Mouse (Mus musculus) left cerebral cortex, postnatal 4 days (tissue): Measurements from ENCODE around the gene Nlrx1. TPM values are rescaled to one million over a fixed set of nuclear protein-coding genes. Genes with fewer than 3 reads are reported as not detected.

Experiments used
- DNase-seq: peaks from one replicate; pipeline ENCODE4 v3.0.0-alpha.2; 2022
- intact Hi-C: fragments of 180-260 bp; cut with DNase I; formaldehyde crosslinking; loops from one replicate; pipeline ENCODE4 v1.15.1; 2025
- total RNA-seq, 2 experiments: library from RNA; stranded (reverse); gene quantifications; 2 replicates each; pipeline ENCODE4 v1.2.3; 2021

Gene Nlrx1
- total RNA-seq, 2 experiments from 2014 or later = 8.3 to 8.8 TPM

DNA sequence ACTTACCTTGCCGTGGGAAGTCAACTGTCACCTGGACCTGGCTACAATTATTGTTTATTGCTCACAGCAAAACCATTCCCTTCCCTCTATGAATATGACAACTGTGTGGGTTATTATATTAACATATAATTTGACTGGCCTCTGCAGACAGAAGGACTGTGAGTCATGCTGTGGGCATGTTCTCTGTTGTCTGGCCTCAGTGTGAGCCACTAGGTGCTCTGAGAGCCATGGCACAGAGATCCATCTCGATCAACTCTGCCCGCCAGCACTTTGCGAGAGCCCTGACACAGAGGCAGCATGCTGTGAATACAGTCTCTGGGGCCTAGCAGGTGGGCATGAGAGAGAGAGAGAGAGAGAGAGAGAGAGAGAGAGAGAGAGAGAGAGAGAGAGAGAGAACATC, 1.6 kb upstream of the Nlrx1 start:
- intact Hi-C loops = no loop called here
- no peak for DNase-seq

DNA sequence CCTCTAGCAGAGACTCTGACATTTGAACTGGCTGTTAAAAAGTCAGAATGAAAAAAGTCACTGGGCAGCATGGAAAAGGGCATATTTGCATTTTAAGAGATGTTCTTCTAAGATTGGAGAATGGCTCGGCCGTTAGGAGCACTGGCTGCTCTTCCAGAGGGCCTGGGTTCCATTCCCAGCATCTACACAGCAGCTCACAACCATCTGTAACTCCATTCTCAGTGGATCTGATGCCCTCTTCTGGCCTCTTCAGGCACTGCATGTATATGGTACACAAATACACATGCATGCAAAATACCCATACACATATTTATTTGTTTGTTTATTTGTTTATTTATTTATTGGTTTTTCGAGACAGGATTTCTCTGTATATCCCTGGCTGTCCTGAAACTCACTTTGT, 678 bp upstream of the Nlrx1 start:
- no peak for DNase-seq
- intact Hi-C loops = no loop called here

DNA sequence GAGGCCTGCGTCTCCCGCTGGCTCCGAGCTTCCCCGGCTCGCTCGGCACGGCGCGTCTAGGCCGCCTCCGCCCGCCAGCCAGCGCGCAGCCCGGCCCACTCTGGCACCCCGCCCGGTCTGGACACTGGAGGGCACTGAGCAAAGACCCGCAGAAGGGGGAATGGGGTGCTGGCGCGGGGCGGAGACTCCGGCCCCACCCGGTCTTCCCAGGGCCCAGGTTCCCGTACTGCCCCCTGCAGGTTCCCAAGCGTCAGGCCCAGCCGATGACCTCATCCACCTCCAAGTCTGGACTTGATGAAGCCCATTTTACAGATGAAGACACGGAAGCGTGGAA, 405 bp downstream of the Nlrx1 start:
- peak; percentile 90 for DNase-seq
- intact Hi-C loops = no loop called here

DNA sequence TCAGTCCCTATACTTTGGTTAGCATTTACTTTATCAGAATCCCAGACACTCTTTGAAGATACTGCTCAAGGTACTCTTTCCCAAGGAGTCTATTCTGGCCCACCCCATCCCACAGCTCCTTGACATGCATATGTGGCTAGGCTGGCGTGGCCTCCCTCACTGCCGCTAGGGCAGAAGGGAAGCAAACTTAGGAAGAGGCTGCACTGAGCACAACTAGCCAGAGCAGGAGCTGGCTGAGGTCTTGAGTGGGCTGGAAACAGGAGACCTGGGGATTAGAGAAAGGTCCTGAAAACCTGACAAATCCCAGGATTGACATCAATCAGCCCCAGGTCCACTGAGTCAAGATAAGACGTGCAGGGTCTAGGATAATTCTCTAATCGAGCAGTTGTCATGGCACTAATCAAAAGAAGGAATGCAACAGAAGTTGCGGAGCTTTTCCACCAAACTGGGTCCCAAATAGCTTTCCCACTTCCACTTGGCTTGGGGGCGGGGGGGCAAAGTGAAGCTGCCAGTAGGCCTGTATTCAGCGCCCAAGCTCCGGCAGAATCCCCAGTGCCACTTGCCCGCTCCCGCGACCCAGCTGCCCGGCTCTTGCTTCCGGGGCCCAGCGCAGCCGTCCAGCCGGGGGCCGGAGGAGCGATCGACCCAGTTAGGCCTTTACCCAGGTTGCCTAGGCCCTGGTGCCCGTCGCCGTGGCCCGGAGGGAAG, 926 bp downstream of the Nlrx1 start:
- intact Hi-C loops = no loop called here
- DNase-seq = no peak

DNA sequence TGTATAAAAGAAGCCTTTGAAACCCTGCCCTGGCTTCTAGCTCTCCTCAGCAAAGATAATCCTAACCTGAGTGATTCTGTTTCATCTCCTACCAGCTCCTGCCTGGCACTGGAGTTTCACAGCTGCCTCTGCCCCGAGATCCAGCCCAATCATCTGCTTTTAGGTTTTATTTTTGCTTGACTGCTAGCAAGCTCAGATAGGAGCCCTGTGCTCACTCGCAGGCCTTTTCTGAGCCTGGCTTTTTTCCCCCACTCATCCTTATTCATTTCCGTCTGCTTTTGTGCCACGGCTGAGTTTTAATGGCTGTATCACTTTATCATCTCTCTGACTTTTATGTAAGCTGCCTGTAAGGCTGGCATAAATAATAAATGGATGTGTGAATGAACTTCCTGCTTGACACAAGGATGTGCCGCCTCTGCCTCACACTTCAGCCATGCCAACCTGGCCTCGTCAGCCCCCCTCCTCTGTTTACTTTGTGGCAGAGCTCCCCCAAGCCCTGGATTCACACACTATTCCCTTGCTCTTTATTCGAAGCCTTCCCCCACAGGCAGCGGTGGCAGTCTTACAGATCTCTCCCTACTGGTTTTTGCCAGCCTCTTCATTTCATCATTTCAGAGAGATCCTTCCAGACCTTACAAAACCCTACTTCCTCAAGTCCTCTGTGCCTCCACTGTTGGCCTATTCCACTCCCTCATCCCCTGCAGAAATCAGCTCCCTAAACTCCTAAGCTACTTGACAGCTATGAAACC, 1.7 kb downstream of the Nlrx1 start:
- intact Hi-C loops = no loop called here
- no peak for DNase-seq

DNA sequence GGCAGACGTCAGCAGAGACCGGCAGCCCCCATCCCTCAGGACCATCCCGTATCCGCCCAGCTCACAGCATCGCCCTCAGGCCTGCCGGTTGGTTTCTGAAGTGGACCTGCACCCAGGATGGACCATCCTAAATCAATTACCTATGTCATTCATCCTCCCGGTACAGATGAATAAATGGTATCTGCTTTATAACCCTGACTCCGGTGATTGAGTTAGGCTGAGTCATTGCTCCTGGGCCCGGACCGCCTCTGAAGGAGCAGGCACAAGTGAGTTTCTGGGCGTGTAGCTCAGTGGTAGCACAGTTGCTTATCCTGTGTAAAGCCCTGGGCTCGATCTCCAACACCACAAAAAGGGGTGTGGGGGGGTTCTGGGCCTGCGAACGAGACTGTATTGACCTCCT, 7.0 kb downstream of the Nlrx1 start:
- no peak for DNase-seq
- intact Hi-C loops = no loop called here

DNA sequence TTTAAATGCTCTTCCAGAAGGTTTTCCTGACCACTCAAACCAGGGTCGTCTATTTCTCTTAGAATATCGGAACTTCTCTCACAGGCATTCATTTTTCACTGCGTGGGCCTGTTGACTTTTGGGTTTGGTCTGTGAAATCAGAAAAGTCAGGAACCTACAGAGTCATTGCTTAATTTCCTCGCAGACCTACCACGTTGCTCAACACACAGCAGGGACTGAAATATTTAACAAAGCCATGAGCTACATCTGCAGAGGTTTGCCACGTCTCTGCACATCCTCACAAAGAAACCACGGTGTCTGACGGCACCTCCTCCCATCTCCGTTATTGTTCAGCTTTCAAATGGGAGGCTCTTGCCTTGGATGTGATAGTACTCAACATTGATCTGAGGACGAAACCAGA, 9.4 kb downstream of the Nlrx1 start:
- DNase-seq = no peak
- intact Hi-C loops = no loop called here

DNA sequence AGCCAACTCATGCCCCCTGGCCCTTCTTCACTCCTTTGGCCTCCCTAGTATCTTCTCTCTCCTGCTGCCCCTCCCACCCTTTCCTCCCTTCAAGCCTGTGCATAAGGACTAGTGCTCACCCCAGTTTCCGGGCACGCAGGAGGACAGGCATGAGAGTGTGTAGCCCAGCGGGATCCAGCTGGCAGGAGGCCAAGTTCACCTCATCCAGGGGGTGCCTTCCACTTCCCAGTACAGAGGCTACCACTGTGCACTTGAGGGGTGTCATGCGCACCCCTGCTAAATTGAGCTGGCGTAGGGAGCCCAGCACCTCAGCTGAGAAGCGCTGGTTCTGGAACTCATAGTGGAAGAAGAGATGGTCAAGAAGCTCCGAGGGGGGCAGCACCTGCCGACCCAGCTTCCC, 12.2 kb downstream of the Nlrx1 start:
- intact Hi-C loops = no loop called here
- DNase-seq = no peak

DNA sequence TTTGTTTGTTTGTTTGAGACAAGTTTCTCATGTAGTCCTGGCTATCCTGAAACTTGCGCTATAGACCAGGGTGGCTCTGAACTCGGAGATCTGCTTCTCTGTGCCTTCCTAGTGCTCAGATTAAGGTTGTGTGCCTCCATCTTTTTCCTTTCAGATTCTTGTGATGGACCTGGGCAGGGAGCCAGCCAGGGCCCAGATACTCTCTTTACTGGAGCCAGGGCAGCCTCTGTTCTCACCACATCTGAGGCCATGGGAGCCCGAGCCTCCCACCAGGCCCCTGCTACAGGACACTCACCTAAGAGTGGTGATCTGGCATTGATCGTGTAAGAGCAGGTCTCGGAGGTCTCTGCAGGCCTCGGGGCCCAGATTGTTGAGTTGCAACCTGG, 13.3 kb downstream of the Nlrx1 start:
- intact Hi-C loops = no loop called here
- DNase-seq = peak; percentile 37

DNA sequence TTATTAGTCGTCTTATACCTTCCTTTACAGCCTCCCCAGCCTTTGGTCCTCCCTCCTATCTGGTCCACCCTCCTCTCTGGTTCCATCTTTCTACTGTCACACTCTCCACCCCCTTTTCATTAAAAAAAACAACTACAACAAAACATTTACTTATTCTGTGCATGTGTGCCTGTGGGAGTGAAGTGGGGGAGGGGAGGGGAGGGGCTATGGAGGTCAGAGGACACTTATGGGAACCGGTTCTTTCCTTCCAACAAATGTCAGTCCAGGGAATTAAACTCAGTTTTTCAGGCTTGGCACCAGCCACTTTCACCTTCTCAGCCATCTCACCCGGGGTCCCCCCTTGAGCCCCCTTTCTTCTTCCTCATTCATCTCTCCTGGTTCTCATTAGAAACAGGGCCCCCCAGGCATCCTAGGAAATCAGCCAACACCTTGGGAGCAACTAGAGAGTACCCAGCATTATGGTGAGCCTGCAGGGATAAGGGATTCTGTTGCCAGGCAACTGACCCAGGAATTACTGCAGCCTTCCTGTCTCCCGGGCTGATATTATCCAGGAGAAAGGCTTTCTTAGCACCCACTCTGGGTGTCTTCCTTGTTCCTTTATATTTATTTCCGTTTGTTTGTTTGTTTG, 13.8 kb downstream of the Nlrx1 start:
- intact Hi-C loops = no loop called here
- peak; percentile 21 for DNase-seq

DNA sequence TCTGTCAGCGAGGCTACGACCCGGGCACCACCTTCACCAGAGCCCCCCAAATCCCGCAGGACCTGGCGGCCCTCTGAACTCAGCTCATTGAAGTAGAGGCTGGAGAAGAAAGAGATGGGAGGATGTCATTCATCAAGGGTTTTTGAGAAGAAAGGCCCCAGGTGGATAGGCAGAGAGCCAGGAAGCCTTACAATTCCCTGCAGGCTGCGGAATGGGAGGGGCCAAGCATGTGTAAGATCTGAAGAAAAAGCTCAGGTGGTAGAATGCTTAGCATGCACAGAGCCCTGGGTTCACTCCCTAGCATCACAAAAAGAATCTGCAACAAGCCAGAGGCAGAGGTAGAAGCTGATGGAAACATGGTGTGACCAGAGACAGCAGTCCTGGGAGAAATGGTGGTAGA, 15.0 kb downstream of the Nlrx1 start:
- no peak for DNase-seq
- intact Hi-C loops = no loop called here

DNA sequence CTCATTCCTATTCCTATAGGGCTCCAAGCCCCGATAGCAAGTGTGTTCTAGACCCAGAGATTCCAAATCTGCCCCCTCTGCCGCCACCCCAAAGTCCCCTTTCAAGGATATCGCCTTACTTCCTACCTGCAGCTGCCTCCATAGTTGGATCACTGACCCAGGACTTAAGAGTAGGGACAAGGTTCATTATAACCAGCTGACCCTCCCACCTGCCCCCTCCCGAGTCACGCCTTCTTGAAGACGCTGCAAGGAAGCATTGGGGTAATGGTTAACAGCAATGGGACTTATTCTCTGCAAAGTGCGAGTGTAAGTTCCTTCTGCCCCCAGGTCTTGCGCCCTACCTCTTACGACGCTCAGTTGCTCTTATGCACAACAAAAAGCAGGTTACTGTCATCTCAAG, 17.1 kb downstream of the Nlrx1 start, which contains the start of gene Pdzd3:
Pdzd3 (minus strand) TSS at position 158 of the 400 bp plus-strand sequence.
- intact Hi-C loops = no loop called here
- DNase-seq = no peak

DNA sequence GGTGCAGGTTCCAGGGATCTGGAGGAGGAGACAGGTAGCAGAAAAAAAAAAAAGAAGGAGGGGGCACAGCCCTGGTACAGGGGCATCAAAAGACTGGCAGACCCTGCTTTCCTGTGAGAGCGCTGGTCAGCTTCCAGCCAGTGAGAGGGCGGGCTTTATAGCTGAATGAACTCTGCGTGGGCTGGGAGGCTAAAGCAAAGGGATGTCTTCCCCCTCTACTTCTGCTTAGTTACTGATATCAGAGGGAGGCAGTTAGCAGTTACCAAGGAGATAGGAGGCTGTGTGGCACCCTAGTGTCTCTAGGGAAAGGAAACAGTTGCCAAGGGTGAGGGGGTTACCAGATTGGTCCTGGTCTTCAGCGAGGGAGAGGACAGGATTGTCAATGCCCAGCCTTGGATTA, 18.0 kb downstream of the Nlrx1 start:
- intact Hi-C loops = no loop called here
- DNase-seq = no peak

DNA sequence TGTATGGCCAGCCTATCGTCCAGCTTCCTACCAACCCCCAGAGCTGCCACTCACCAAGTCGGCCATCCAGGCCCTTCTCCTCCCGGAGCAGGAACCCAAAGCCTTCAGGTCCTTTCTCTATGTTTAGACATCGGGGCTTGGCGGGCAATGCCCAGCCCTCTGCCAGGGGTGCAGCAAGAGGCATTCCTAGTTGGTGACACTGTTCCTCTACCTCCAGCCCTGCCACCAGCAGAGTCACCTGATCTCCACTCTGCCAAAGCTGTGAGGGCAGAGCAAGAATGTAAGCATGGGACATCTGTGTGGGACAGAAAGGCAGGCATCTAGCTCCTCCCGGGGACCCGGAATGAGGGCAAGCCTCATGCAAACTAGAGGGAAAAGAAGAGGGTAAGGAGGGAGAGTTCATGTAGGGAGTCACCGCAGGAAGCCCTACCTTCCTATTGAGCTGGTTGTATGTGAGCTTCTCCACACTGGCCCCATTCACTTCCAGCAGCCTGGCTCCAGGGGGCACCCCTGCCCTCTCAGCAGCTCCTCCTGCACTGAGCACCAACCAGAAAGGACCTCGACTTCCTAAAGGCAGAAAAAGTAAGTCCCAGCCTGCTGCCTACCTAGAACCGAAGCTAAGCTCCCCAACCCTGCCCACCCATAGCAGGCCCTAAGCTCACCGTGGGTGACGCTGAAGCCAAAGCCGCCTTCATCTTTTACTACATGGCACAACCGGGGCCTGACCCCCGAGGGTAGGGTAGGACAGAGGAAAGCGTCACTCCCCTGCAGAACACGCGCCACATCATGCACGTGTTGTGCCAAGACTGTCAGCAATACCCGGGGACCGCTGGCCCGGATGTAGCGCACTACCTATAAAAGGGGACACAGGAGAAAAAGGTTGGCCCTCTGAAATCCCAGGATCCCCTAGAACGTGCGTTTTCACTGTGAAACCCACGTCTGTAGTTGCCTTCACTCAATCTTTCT, 18.9 kb downstream of the Nlrx1 start:
- intact Hi-C loops = no loop called here
- peak; percentile 53 for DNase-seq

DNA sequence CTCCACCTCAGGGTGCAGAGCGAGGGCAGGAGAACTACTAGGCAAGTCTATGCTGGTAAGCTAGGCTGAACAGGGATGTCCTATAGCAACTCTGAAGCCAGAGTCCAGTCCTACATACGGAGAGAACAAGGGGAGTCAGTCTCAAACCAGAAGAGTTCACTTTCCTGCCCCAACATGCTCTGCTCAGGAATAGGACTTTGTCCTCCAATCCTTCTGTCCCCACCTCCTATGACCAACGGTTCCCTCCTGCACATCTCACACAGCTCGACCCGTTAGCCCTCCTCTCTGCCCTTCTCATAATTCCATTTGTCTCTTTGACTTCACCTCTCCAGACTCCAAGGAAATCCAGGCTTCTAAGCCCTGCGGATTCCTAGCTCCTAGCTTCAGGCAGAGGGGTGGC, 20.5 kb downstream of the Nlrx1 start:
- intact Hi-C loops = no loop called here
- no peak for DNase-seq

DNA sequence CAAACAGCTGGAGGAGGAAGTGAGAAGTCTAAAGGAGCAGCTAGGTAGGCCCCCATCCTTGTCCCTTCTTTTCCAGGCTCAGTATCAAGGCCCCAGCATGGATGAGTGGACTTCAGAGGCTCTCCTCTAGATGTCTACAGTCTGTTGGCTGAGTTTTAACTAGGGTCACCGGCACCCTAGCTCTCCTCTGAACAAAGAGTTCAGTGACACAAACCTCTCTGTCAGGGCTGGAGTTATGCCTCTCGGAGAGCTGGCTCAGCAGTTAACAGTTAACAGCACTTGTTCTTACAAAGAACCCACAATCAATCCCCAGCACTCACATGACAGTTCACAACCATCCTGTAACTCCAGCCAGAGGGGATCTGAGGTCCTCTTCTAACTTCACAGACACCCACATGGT, 24.8 kb downstream of the Nlrx1 start:
- intact Hi-C loops = no loop called here

DNA sequence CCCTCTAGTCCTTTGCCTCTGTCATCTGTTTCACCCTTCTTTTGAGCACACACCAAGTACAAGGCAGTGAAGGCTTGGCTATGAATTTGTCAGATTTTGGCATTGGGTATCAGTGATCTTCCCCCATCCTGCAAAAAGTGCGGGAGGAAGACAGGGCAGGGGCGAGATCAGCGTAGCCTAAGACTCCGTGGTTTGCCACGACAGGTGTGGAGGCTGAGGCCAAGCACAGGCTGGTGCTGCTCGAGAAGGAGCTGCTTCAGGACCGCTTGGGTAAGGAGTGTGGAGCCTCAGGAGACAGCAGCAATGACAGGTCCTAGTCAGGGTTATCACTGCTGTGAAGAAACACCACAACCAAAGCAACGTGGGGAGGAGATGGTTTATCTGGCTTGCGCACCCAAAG, 27.0 kb downstream of the Nlrx1 start:
- intact Hi-C loops = no loop called here
- no peak for DNase-seq

More for the DNA sequence above, 24.8 kb downstream of the Nlrx1 start:
- DNase-seq = no peak

DNA sequence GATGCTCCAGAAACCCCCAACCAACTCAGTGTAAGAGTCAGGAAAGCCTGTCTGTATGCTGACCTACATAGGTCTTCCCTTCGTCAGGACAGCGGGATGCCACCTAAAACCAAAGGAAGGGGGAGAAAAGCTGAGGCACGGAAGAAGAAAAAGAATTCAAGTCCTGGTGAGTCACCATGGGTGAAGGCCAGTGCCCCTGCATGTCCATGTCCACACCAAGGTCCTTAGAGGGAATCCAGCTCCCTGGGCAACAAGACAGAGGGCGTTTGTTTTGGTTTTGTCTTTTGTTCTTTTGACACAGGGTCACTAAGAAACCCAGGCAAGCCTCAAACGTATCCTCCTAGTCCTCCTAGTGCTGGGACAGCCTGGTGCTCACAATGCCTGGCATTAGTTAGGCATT, 27.5 kb downstream of the Nlrx1 start:
- intact Hi-C loops = no loop called here

DNA sequence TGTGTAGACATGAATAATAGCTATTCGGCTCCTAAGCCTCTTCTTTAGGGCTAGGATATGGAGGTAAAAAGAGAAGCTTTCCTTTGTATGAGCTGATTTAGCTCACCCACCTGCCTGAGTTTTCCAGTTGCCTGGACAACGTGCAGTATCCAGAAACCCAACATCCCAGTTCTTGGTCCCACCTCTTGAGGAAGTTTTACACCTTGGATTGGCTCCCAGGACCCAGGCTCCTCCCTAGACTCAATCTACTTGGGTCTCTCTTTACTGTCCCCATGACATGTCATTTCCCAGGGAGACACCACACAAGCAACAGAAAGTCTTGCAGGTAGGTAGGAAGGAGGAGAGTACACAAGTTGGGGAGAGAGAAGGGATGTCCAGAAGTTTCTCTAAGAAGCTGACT, 28.0 kb downstream of the Nlrx1 start, which contains the start of gene Ccdc153:
Ccdc153 (plus strand) TSS at position 278 of the 400 bp plus-strand sequence.
- no peak for DNase-seq
- intact Hi-C loops = no loop called here

More for the DNA sequence above, 27.5 kb downstream of the Nlrx1 start:
- DNase-seq = no peak

DNA sequence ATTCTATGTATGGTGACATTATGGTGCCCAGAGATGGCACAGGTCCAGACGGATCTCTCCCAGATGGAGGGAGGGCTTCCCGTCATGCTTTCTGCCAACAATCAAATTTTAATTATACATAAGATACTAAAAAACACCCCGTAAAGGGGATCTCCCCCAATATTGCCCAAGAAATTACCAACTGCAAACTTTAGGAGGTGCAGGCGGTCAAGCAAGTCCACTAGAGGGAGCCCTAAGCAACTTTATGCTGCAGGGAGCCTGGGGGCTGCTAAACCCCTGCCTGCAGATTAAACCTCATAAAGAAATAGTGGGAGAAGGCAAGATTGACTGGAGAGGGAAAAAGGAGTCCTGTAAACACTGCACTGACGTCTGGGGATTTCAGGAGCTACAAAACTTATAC, 29.0 kb downstream of the Nlrx1 start:
- DNase-seq = peak; percentile 69
- intact Hi-C loops = loop anchor here (10.0 kb wide), 1 partner anchor 255 kb away; no protein-coding TSS in a partner anchor
